Mouse (Mus musculus) forebrain, embryonic 11.5 days (tissue): ENCODE results near the gene Gm4302. TPM values are rescaled to one million over a fixed set of nuclear protein-coding genes. Genes with fewer than 3 reads are reported as not detected.

Experiments
- polyA plus RNA-seq: library from polyadenylated mRNA; unstranded; fragments of >200 nt; fragmentation: Nextera tagmentation; extraction: Ambion mirVana; gene quantifications from 2 replicates; pipeline ENCODE4 v1.2.1, GENCODE M21; 2014

Gm4302 gene
- polyA plus RNA-seq, 1 experiment from 2014 or later, result not detected

Other genes with a start within 250 kb of the Gm4302 start
- not detected in 2 replicates for gene Gm4301, start 5.2 kb upstream of the Gm4302 start, polyA plus RNA-seq
- gene Gm4303, start 5.1 kb downstream of the Gm4302 start, polyA plus RNA-seq, result not detected in 2 replicates
- not detected in 2 replicates for gene Gm4305, start 10.3 kb downstream of the Gm4302 start, polyA plus RNA-seq
- not detected in 2 replicates for gene Gm4307, start 20.5 kb downstream of the Gm4302 start, polyA plus RNA-seq
- gene Gm4312, start 41.7 kb downstream of the Gm4302 start, polyA plus RNA-seq, result not detected in 2 replicates
- 23.2 and 27.9 TPM in 2 replicates for gene Tmtc3, start 146.5 kb downstream of the Gm4302 start, polyA plus RNA-seq
- 7.2 and 9.0 TPM in 2 replicates for gene Cep290, start 146.7 kb downstream of the Gm4302 start, polyA plus RNA-seq
- 9.7 and 12.9 TPM in 2 replicates for gene 4930430F08Rik, start 249.6 kb downstream of the Gm4302 start, polyA plus RNA-seq
- not detected in 2 replicates for gene 1700017N19Rik, start 249.6 kb downstream of the Gm4302 start, polyA plus RNA-seq